Mouse (Mus musculus) G1E (cell line): ENCODE measurements at regions not wholly inside any gene's neighbourhood (a gene's known extent, or its start where the extent isn't known, plus 50 kb on each side); places are given as distances from the start of the nearest gene placed in this dataset.

ENCODE experiments used
- CTCF ChIP-seq: IDR thresholded peaks from 2 replicates; pipeline ENCODE4 v1.5.1; 2012; ENCODE audit warnings: low read depth, low read length, inconsistent platforms, mixed read lengths
- GATA1 ChIP-seq: IDR thresholded peaks from 2 replicates; pipeline ENCODE4 v1.6.1; 2012; ENCODE audit warnings: borderline replicate concordance, low read length, inconsistent platforms, mixed read lengths
- GATA2 ChIP-seq: IDR thresholded peaks from 2 replicates; pipeline ENCODE4 v1.6.1; 2012; ENCODE audit warnings: low read depth, low read length, inconsistent platforms, borderline replicate concordance
- TAL1 ChIP-seq: conservative IDR thresholded peaks from 2 replicates; pipeline ENCODE4 v1.6.1; 2012; ENCODE audit warnings: low read depth, low read length, inconsistent platforms, mixed read lengths

GRCm38 (mm10) chr12:16092643-16093042 lies 275.9 kb upstream of the Trib2 start:
- TF ChIP-seq CTCF: no peak
- TF ChIP-seq GATA2: no peak
- TF ChIP-seq GATA1: no peak
- no peak for TF ChIP-seq TAL1
